Mouse (Mus musculus) liver, postnatal 0 days (tissue): ENCODE measurements around the gene Krt7.

Source experiments
- CTCF ChIP-seq: sonication (generic); IDR thresholded peaks from 2 replicates; pipeline ENCODE4 v1.5.1; 2016; ENCODE audit warnings: antibody characterized with exemption, low read depth
- EP300 ChIP-seq: IDR thresholded peaks from 2 replicates; pipeline ENCODE4 v1.6.1; 2016; ENCODE audit warnings: antibody characterized with exemption, low read depth, mild to moderate bottlenecking

GRCm38 (mm10) chr15:101370101-101370911, 40.5 kb upstream of the Krt7 start, which contains the start of gene Krt80:
- no peak for TF ChIP-seq CTCF
- no peak for TF ChIP-seq EP300
